Mouse (Mus musculus): ENCODE measurements around the gene Ctdspl2. TPM values are rescaled to one million over a fixed set of nuclear protein-coding genes. Genes with fewer than 3 reads are reported as not detected.
"Not testable (repeated sequence)": the region's sequence is repeated elsewhere in the genome, so short reads cannot be mapped to it uniquely, and the experiment has no call there.

Gene Ctdspl2
- total RNA-seq, 2 experiments from 2014 or later: 6.7 to 9.4 TPM

GRCm38 (mm10) chr2:122018705-122019104 lies 62.9 kb downstream of the Ctdspl2 start:
- H3K27ac ChIP-seq: no peak overlapping the region
- no peak overlapping the region for H3K4me3 ChIP-seq
- no peak for DNase-seq
- intact Hi-C loops (cut with DNase I): no loop called here
- no peak for TF ChIP-seq CTCF (IDR thresholded peaks at IDR 0.05)

DNA sequence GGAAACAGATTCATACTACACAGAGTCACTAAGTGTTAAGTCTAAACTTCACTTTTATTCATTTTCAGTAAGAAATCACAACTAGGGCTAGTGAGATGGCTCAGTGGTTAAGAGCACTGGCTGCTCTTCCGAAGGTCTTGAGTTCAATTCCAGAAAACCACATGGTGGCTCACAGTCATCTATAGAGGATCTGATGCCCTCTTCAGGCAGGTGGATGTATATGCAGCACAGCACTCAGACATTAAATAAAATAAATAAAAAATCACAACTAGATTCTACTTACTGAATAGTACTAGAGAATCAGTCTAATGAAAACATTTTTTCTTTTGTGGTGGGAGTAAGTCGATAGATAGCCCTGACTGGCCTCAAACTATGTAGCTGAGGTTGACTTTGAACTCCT lies 66.5 kb downstream of the Ctdspl2 start:
- Histone ChIP-seq H3K4me3 (no peak overlapping the region), H3K27ac (no peak overlapping the region)
- intact Hi-C loops (cut with DNase I): no loop called here
- no peak for DNase-seq
- TF ChIP-seq CTCF (IDR thresholded peaks at IDR 0.05): peak; percentile 49

DNA sequence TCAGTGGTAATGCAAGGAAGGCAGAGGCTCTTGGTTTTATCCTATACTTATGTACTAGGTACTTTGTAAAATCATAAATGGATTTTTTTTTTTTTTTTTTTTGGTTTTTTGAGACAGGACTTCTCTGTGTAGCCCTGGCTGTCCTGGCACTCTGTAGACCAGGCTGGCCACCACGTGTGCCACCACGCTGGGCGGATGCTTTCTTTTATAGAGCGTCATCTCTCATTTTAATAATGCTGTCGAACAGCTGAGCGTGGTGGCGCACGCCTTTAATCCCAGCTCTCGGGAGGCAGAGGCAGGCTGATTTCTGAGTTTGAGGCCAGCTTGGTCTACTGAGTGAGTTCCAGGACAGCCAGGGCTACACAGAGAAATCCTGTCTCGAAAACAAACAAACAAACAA lies 71.3 kb downstream of the Ctdspl2 start:
- H3K4me3 ChIP-seq: peak overlapping the region; percentile 97
- intact Hi-C loops (cut with DNase I): loop anchor here (5.0 kb wide), 1 partner anchor 70 kb away; the partner anchor contains the start of genes Ctdspl2 and Mageb3
- not testable (repeated sequence) for DNase-seq
- peak overlapping the region; percentile 92 for H3K27ac ChIP-seq

DNA sequence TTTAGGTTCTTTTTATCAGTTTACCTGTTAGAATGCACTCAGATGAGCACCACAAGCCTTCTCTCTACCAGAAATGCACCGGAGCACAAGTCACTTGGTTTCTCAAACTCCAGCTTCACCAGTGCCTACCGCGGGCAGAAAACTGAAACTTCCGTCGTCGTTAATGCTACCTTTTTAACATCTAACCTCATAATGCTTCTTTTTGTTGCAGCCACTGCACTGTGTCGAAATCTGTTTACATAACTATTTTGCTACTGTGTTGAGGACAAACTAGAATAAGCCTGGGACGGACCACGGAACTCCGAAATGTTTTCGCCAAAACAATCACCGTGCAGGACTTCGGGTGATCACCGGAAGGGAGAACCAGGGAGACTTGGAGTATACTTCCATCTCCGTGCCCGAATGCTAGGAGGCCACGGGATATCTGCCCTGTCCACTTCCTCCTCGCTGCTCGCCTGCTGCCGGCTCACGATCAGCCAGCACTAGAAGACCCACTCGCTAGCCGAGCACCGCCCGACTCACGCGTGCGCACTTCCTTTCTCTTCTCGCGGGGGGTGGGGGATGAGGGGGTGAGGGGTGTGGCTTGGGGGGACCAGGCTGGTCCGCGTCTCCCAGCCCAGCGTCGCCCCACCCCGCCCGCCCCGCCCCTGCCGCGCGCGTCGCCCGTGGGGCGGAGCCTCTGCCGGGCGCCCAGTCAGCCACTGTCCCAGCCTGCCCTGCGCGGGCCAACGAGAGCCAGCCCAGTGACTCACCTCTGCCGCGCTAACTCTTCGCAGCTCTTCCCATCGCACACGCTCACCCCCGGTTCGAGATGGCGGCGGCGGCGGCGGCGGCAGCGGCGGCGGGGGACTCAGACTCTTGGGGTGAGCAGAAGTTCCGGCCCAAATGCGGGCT lies 72.3 kb downstream of the Ctdspl2 start, which contains the start of gene Eif3j1:
Gene Eif3j1 (plus strand): TSS at position 685 of the 894 bp plus-strand sequence.
- Histone ChIP-seq H3K27ac (peak within 1 kb of the TSS; percentile 99), H3K4me3 (peak within 1 kb of the TSS; percentile 97)
- DNase-seq: peak; percentile 94
- intact Hi-C loops (cut with DNase I): loop anchor here (5.0 kb wide), 1 partner anchor 71 kb away; the partner anchor contains the start of genes Ctdspl2 and Mageb3
- TF ChIP-seq CTCF (IDR thresholded peaks at IDR 0.05): no peak

DNA sequence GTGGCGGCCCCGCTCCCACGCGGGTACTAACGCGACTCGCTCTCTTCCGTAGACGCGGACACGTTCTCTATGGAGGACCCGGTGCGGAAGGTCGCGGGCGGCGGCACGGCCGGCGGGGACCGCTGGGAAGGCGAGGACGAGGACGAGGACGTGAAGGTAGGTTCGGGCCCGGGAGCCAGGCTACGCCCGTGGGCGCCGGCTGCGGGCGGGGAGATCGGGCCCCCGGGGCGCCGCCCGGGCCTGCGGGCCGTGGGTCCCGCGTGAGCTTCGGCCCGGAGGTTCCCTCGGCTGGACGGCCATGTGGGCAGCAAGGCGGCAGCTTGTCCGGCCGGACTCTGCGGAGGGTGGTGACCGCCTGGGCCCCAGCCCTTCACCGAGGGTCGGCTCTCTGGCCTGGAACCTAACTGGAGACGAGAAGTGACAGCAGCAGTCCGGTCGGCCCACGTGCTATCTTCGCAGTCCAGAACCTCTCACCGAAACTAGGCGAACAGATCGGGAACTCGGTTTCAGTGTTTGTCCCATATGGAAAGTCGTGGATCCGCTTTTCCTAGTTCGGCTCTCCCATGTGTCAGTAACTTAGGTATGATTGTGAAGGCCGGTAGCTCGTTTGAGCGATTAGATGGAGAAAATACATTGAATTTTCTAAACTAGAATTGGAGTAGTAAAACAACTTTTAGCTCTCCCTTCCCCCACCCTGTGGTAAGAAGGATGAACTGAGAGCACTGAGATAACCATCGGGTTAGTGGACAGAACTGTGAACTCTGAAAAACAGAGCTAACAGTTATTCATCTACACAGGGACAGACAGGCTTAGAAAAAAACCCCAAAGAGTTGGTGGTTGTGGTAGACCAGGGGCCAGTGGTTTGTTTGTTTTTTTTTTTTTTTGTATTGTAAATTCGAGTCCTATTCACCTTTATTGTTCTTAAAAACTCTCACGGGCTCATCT lies 73.2 kb downstream of the Ctdspl2 start:
- intact Hi-C loops (cut with DNase I): loop anchor here (5.0 kb wide), 1 partner anchor 72 kb away; the partner anchor contains the start of genes Ctdspl2 and Mageb3
- peak overlapping the region; percentile 99 for H3K27ac ChIP-seq
- peak; percentile 68 for DNase-seq
- peak; percentile 18; the same call in 1 of the 2 replicates for TF ChIP-seq CTCF (IDR thresholded peaks at IDR 0.05)
- peak overlapping the region; percentile 97 for H3K4me3 ChIP-seq

DNA sequence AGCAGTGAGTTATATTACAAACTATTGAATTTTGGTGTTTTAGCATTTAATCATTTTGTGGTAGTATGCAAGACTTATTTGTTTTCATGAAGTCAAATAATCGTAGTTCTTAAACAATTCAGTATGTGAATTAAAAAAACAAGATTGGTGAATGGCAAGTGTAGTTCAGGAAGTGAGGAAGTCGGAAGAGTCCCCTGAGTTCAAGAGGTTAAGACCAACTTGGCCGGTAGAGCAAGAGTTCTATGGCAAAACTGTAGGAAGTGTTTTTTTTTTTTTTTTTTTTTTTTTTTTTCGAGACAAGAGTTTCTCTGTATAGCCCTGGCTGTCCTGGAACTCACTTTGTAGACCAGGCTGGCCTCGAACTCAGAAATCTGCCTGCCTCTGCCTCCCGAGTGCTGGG lies 76.2 kb downstream of the Ctdspl2 start:
- DNase-seq: no peak

GRCm38 (mm10) chr2:122036064-122036463 lies 80.3 kb downstream of the Ctdspl2 start:
- peak overlapping the region; percentile 85 for H3K27ac ChIP-seq
- H3K4me3 ChIP-seq: peak overlapping the region; percentile 19; the same call in 1 of the 2 replicates
- no peak for DNase-seq
- intact Hi-C loops (cut with DNase I): no loop called here
- no peak for TF ChIP-seq CTCF (IDR thresholded peaks at IDR 0.05)

More for the DNA sequence above, 76.2 kb downstream of the Ctdspl2 start:
- H3K27ac ChIP-seq: peak overlapping the region; percentile 85; the same call in 1 of the 2 replicates
- no peak for TF ChIP-seq CTCF (IDR thresholded peaks at IDR 0.05)
- intact Hi-C loops (cut with DNase I): no loop called here
- H3K4me3 ChIP-seq: no peak overlapping the region

- Histone ChIP-seq H3K27ac (no peak overlapping the region), H3K4me3 (no peak overlapping the region)
- DNase-seq: no peak
- intact Hi-C loops (cut with DNase I): no loop called here
- no peak for TF ChIP-seq CTCF (IDR thresholded peaks at IDR 0.05)
Observed at GRCm38 (mm10) chr2:122043926-122044325, 88.1 kb downstream of the Ctdspl2 start.

DNA sequence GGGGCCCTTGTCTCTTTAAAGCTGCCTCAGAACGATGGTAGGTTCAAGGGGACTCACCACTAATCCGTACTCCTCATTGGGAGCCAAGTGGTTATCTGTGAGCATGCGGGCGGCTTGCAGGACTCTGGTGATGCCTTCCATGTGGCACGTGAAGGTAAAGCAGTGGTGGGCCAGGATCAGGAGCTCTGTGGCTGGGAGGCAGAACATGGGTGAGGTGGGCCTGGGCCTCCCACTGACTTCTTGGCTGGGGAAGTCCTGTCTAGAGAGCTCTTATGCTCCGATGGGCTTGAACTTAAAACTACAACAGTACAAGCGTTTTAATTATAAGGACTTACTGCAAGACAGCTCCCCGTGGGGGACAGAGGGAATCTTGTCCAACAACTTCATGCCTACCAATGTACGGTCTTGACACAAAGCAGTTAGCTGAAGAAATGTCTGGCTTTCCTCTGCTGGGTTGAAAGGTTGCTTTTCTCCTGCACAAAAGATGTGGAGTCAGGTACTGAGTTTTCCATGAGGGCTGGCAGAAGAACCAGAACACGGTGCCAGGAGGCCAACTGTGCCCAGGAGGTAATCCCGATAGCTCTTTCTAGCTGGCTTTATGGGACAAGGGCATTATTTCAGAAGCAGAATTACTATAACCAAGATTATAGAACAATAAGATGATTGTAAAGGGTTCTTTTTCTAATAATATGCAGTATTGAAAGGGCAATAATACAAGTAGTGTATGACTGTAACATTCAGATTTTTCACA lies 103.7 kb downstream of the Ctdspl2 start:
- DNase-seq: peak; percentile 61
- intact Hi-C loops (cut with DNase I): no loop called here
- H3K27ac ChIP-seq: no peak overlapping the region
- no peak overlapping the region for H3K4me3 ChIP-seq
- TF ChIP-seq CTCF (IDR thresholded peaks at IDR 0.05): no peak

Small RNA genes within 50 kb of the gene (microRNA-seq; reads per million reads assigned to microRNA genes)
- not detected for gene Gm47314

Other genes starting within 250 kb of the Ctdspl2 start
- gene Frmd5, start 148.9 kb upstream of the Ctdspl2 start, total RNA-seq (2021): under 1 TPM in 1 of 2 experiments, not detected in 1; 0.18 TPM
- 1 to 10 TPM; 7.4 to 9.9 TPM for gene Casc4, start 89.0 kb upstream of the Ctdspl2 start, total RNA-seq (2021)
- not detected for gene Mageb3, start 91 bp downstream of the Ctdspl2 start, total RNA-seq (2021)
- 10 to 100 TPM; 31.4 to 38.4 TPM for gene Eif3j1, start 72.5 kb downstream of the Ctdspl2 start, total RNA-seq (2021)
- gene Spg11, start 162.4 kb downstream of the Ctdspl2 start, total RNA-seq (2021): 1 to 10 TPM; 5.7 to 6.3 TPM
- gene B2m, start 191.7 kb downstream of the Ctdspl2 start, total RNA-seq (2021): 10 to 100 TPM; 60.6 to 85.4 TPM
- gene Trim69, start 204.7 kb downstream of the Ctdspl2 start, total RNA-seq (2021): not detected
- gene Patl2, start 230.2 kb downstream of the Ctdspl2 start, total RNA-seq (2021): not detected
- gene Terb2, start 230.3 kb downstream of the Ctdspl2 start, total RNA-seq (2021): not detected